In the genomic region with DNA sequence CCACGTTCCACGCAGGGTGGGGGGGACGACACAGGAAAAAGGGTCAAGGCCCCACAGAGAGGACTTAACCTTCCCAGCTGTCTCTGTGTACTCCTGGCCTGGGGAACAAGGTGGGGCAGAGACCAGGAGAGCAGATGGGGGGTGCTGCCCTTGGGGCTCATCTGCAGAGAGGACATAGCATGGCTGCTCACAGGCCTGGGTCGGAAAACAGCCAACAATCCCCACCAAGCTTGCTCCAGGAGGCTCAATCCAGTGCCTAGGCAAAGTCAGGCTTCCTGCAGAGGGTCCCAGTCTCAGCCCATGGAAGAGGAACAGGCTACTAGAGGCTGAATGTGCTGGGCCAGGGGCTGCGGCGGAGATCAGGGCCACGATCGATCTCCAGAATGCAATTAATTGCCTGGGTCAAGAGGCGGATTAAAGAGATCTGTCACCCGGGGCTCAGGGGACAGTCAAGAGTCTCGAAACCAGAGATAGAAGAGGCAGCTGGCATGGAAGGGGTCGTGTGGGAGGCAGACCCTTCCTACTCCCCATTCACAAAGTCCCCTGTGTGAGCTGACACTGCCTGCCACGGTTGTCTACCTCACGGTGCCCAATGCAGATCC, we compare ENCODE assay signal across 10 mouse cellular contexts. TPM values are rescaled to one million over a fixed set of nuclear protein-coding genes. Genes with fewer than 3 reads are reported as not detected.
DNase-seq lines count a peak whose midpoint lies in the region; ATAC-seq and TF ChIP-seq lines count a peak whose summit lies in the region.
"Had no signal": no experiment of that assay in that cellular context is flagged by ENCODE, and none has a peak within 500 bp of the region (broad histone marks: within the 10 kb centered on the region; RNA-seq: fewer than 3 reads in every experiment).

No protein-coding gene starts in this region.

- no peak overlapping the region for H3K4me2 ChIP-seq in midbrain, embryonic 15.5 days

- peak overlapping the region; percentile 58; the same call in 1 of the 2 replicates for H3K9ac ChIP-seq in ES-E14 (ENCODE audit: insufficient read depth, low read depth, low read length, poor library complexity, severe bottlenecking)
- H3K9ac ChIP-seq in midbrain, embryonic 15.5 days, result no peak overlapping the region

- H3K4me1 ChIP-seq in heart, embryonic 10.5 days, result peaks cover 93% of the 10 kb centered on the region
- peaks cover 11 to 71% of the 10 kb centered on the region in 2 experiments; a peak in 3 of 4 replicates for H3K4me1 ChIP-seq in ES-E14 (ENCODE audit: control insufficient read depth in 2 of 2, insufficient read depth in 2 of 2, low read length in 2 of 2, poor library complexity in 1 of 2)
- H3K4me1 ChIP-seq in hindbrain, embryonic 10.5 days (replicated peaks), result peaks cover 94% of the 10 kb centered on the region
- peaks cover 89% of the 10 kb centered on the region for H3K4me1 ChIP-seq in midbrain, embryonic 15.5 days

- intact Hi-C loops in heart, postnatal 10 days (cut with DNase I), result no loop called here

- WGBS in heart, embryonic 10.5 days, result 51% methylated on average over 14 of the region's 14 CpGs
- WGBS in hindbrain, embryonic 10.5 days, result 36% methylated on average over 14 of the region's 14 CpGs
- WGBS in midbrain, embryonic 15.5 days, result 16% methylated on average over 14 of the region's 14 CpGs

- ATAC-seq in midbrain, embryonic 15.5 days (replicated peaks), result no peak
- no peak for ATAC-seq in frontal cortex, adult (ENCODE audit: low TSS enrichment)

- no peaks in the 10 kb centered on the region for H3K27me3 ChIP-seq in heart, embryonic 10.5 days (ENCODE audit: insufficient read depth, poor library complexity, severe bottlenecking)
- H3K27me3 ChIP-seq in hindbrain, embryonic 10.5 days (ENCODE audit: insufficient read depth, poor library complexity, severe bottlenecking), result no peaks in the 10 kb centered on the region; the same call in 1 of the 2 replicates
- no peaks in the 10 kb centered on the region for H3K27me3 ChIP-seq in midbrain, embryonic 15.5 days (replicated peaks)

- DNase-seq in heart, embryonic 10.5 days (ENCODE audit: low spot score), result no peak
- no peak for DNase-seq in heart, postnatal 10 days
- no peak for DNase-seq in ES-E14 (ENCODE audit: low read depth, low spot score)
- DNase-seq in hindbrain, embryonic 10.5 days (ENCODE audit: low spot score), result peak; percentile 46
- no peak for DNase-seq in B cell, adult 2 months
- DNase-seq in layer of hippocampus, adult 9-10 months (ENCODE audit: low spot score), result no peak
- DNase-seq: thymus, adult 2 months had no signal

- H3K27ac ChIP-seq in heart, embryonic 10.5 days, result peak overlapping the region; percentile 88
- no peak overlapping the region for H3K27ac ChIP-seq in ES-E14 (ENCODE audit: insufficient read depth, low read depth, low read length, poor library complexity, severe bottlenecking)
- H3K27ac ChIP-seq in hindbrain, embryonic 10.5 days, result peak overlapping the region; percentile 85
- H3K27ac ChIP-seq in midbrain, embryonic 15.5 days, result peak overlapping the region; percentile 83

- 0 out of 2 replicates have a peak overlapping the region, but pooled peaks have one; percentile 38 for H3K4me3 ChIP-seq in heart, embryonic 10.5 days
- H3K4me3 ChIP-seq in ES-E14 (ENCODE audit: insufficient read depth in 1 of 2, low read depth in 1 of 2, low read length in 2 of 2, poor library complexity in 1 of 2, severe bottlenecking in 1 of 2), result peak overlapping the region; percentile 37 to 41; a peak in 2 of 4 replicates
- peak overlapping the region; percentile 35; the same call in 1 of the 2 replicates for H3K4me3 ChIP-seq in hindbrain, embryonic 10.5 days
- no peak overlapping the region for H3K4me3 ChIP-seq in midbrain, embryonic 15.5 days
- H3K4me3 ChIP-seq: megakaryocyte, embryonic 14.5 days had no signal

- in situ Hi-C loops in ES-E14 (cut with MboI; ENCODE audit: low sequenced_read_pairs in 2 of 2, unreplicated experiment in 2 of 2), result no loop called here

- 0 out of 2 replicates have a peak, but pooled peaks cover 4% of the 10 kb centered on the region for H3K36me3 ChIP-seq in heart, embryonic 10.5 days
- H3K36me3 ChIP-seq in ES-E14 (ENCODE audit: control insufficient read depth, insufficient read depth, low read length, poor library complexity, severe bottlenecking), result no peaks in the 10 kb centered on the region; the same call in 1 of the 2 replicates
- peaks cover 12% of the 10 kb centered on the region; the same call in 1 of the 2 replicates for H3K36me3 ChIP-seq in hindbrain, embryonic 10.5 days
- no peaks in the 10 kb centered on the region for H3K36me3 ChIP-seq in midbrain, embryonic 15.5 days (replicated peaks)

- no peaks in the 10 kb centered on the region for H3K9me3 ChIP-seq in heart, embryonic 10.5 days
- H3K9me3 ChIP-seq in ES-E14 (ENCODE audit: control insufficient read depth, insufficient read depth, low read depth, low read length), result no peaks in the 10 kb centered on the region
- H3K9me3 ChIP-seq in hindbrain, embryonic 10.5 days, result no peaks in the 10 kb centered on the region
- no peaks in the 10 kb centered on the region for H3K9me3 ChIP-seq in midbrain, embryonic 15.5 days
- H3K9me3 ChIP-seq: megakaryocyte, embryonic 14.5 days had no signal

TF ChIP-seq in ES-E14, 5 proteins besides CTCF, POLR2A, EP300 and RAD21:
- TF ChIP-seq ZC3H11A (IDR thresholded peaks at IDR 0.05; ENCODE audit: borderline replicate concordance, low read depth, low read length), result no peak

RNA-seq across cellular contexts. Expression of a gene that starts 19.1 kb away (rescaled TPM):
- 17.8 and 23.3 TPM in 2 replicates for polyA plus RNA-seq in heart, embryonic 10.5 days (2016; fragmentation: Nextera tagmentation; extraction: Ambion mirVana)
- 100 to 1,000 TPM; 112 to 125 TPM for total RNA-seq in heart, postnatal 10 days (2021)
- total RNA-seq in ES-E14 (2012; rRNA removed), result 19.8 and 19.9 TPM in 2 replicates
- polyA plus RNA-seq in hindbrain, embryonic 10.5 days (2016; fragmentation: Nextera tagmentation; extraction: Ambion mirVana), result 18.1 and 19.7 TPM in 2 replicates
- polyA plus RNA-seq in midbrain, embryonic 15.5 days (2015; fragmentation: Nextera tagmentation; extraction: Ambion mirVana), result 25.6 and 27.6 TPM in 2 replicates
